Mouse (Mus musculus): ENCODE measurements at regions not wholly inside any gene's neighbourhood (a gene's known extent, or its start where the extent isn't known, plus 50 kb on each side); places are given as distances from the start of the nearest gene placed in this dataset.

DNA sequence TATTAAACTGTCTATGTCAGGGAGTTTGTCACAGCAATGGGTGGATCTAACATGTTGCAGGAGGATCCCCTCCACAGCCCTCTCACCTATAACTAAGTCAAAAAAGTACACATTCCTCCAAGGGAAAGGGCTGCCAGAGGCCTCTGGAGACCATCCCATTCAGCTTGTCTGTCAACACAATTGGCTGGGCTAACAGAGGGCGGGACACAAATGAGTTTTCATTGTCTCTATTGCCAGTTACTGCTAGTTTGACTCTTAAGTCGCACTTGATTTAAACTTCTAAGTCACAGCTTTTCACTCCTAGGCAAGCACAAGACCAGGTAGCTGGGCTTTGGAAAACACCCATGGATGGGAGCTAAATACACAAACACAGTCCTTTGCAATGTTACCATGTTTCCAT lies 412.3 kb upstream of the Tmpo start:
- TF ChIP-seq CTCF (IDR thresholded peaks at IDR 0.05 in 2 of 3, conservative IDR thresholded peaks at IDR 0.05 in 1 of 3; ENCODE audit: control insufficient read depth in 1 of 3, insufficient read depth in 1 of 3, low read depth in 2 of 3, low read length in 3 of 3, poor library complexity in 1 of 3, severe bottlenecking in 1 of 3) (no peak), POLR2AphosphoS2 (IDR thresholded peaks at IDR 0.05; ENCODE audit: low read length) (no peak)
